Mouse (Mus musculus): ENCODE measurements around the gene Bmper. TPM values are rescaled to one million over a fixed set of nuclear protein-coding genes. Genes with fewer than 3 reads are reported as not detected.

Bmper gene
- 5.9 and 7.4 TPM in 2 replicates for polyA plus RNA-seq (2012; rRNA removed)

GRCm38 (mm10) chr9:23222841-23223548, at the start of gene Bmper:
Bmper (plus strand) TSS chr9:23223076.

Data from central nervous system, embryonic 18 days (tissue).